Mouse (Mus musculus): ENCODE data around the gene Axl. TPM values are rescaled to one million over a fixed set of nuclear protein-coding genes. Genes with fewer than 3 reads are reported as not detected.
A peak's percentile ranks its signal among the peaks of the same experiment; 100 is the strongest.

The Axl gene
- polyA plus RNA-seq, 1 experiment from 2014 or later = 20.2 TPM

DNA sequence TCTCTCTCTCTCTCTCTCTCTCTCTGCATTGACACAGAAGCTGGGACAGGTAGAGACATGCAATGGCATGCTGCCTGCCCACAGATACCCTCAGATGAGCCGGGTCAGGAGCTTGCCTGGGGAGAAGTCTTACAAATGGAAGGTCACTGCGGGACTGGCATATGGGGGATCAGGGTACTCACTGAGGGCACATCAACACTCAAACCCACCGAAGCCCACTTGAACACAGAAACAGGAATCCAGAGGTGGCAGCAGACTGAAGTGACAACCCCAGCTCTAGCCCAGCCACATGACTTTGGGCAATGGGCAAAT, 580 bp upstream of the Axl start:
- WGBS = 30% methylated on average over 3 of the region's 3 CpGs
- no peaks in the 10 kb centered on the region for H3K9me3 ChIP-seq
- H3K27me3 ChIP-seq (replicated peaks) = no peaks in the 10 kb centered on the region; the same call in 1 of the 2 replicates
- H3K36me3 ChIP-seq (replicated peaks) = no peaks in the 10 kb centered on the region
- no peak; the same call in 1 of the 2 replicates for ATAC-seq (replicated peaks)
- H3K27ac ChIP-seq = no peak overlapping the region
- H3K4me2 ChIP-seq = peak overlapping the region; percentile 67; the same call in 1 of the 2 replicates
- H3K9ac ChIP-seq = no peak overlapping the region
- H3K4me1 ChIP-seq = peaks cover 10% of the 10 kb centered on the region
- H3K4me3 ChIP-seq = no peak overlapping the region

DNA sequence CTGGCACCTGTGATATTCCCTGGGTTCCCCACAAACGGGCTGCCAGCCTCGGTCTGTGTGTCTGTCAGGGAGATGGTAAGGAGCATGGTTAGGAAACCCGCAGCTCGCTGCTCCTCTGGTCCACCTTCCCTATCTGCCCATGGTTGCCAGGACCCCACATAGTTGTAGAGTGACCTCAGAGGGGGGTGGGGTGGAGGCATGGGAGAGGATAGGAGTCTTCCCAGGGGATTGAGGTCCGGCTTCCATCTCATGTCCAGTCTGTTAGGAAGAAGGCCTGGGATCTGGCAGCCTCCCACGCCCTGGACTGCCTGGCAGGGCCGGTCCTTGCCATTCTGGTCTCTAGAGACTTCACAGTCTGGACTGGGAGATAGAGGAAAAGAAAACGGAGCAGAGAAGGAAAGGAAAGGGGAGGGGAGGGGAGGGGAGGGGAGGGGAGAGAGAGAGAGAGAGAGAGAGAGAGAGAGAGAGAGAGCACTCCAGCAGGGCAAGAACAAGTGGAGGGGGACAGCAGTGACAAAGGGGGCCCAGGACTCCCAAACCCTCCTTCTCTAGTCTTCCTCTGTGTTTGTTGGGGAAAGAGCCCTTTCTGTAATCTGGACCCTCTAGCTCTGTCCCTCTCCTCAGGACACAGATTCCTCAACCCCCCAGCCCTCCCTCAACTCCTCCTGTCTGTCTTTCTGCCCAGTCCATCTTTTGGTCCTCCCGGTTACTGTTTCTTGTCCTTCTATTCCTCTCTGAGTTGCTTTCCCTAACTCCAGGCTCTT, 867 bp downstream of the Axl start:
- ATAC-seq (replicated peaks) = peak; percentile 25
- Histone ChIP-seq H3K4me1 (peaks cover 10% of the 10 kb centered on the region), H3K27me3 (replicated peaks) (no peaks in the 10 kb centered on the region; the same call in 1 of the 2 replicates), H3K27ac (no peak overlapping the region), H3K9me3 (no peaks in the 10 kb centered on the region), H3K9ac (peak overlapping the region; percentile 30; the same call in 1 of the 2 replicates), H3K36me3 (replicated peaks) (no peaks in the 10 kb centered on the region), H3K4me2 (peak overlapping the region; percentile 67), H3K4me3 (peak overlapping the region; percentile 37)
- WGBS = 26% methylated on average over 8 of the region's 9 CpGs

DNA sequence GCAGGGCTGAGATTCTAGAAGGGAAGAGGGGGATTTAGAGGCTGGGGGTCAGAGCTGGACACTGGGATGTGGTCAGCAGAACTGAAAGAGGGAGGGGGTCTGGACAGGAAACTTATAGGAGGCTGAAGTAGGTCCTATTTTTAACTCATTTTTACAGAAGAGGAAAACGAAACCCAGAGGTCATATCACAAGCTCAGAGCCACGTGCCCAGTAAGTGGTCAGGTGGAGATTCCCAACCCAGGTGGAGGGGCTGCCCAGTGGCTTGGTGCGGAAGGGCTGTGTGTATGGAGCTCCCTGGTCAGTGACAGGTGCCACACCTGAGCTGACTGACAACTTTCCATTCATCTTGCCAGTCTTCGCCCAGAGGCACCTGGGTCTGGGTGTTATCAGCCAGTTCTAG, 1.5 kb downstream of the Axl start:
- no peak overlapping the region for H3K27ac ChIP-seq
- no peak for ATAC-seq (replicated peaks)
- no peaks in the 10 kb centered on the region for H3K9me3 ChIP-seq
- H3K4me1 ChIP-seq = peaks cover 12% of the 10 kb centered on the region
- 0 out of 2 replicates have a peak overlapping the region, but pooled peaks have one; percentile 67 for H3K4me2 ChIP-seq
- no peaks in the 10 kb centered on the region; the same call in 1 of the 2 replicates for H3K27me3 ChIP-seq (replicated peaks)
- H3K4me3 ChIP-seq = no peak overlapping the region
- 79% methylated on average over 4 of the region's 4 CpGs for WGBS
- H3K36me3 ChIP-seq (replicated peaks) = no peaks in the 10 kb centered on the region
- H3K9ac ChIP-seq = no peak overlapping the region

DNA sequence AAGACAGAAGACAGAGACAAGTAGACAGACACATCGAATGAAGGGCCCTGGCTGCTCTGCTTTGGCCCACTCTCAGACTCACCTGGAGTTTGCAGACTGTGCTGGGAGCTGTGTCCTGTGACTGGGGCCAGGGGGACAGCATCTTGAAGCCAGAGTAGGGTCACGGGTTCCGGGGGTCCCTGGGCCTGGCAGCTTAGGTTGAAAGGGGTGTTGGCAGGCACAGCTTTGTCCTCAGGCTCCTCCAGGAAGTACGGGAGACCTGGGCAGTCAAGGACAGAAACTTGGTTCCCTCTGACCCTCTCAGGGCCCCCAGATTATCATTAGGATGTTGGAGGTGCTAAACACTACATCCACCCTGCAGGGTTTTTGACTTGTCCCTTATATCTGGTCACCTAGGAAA, 2.8 kb downstream of the Axl start:
- peaks cover 18% of the 10 kb centered on the region for H3K4me1 ChIP-seq
- no peaks in the 10 kb centered on the region for H3K9me3 ChIP-seq
- no peaks in the 10 kb centered on the region; the same call in 1 of the 2 replicates for H3K27me3 ChIP-seq (replicated peaks)
- no peak overlapping the region for H3K9ac ChIP-seq
- WGBS = 79% methylated on average over 4 of the region's 4 CpGs
- no peak overlapping the region for H3K27ac ChIP-seq
- no peak overlapping the region for H3K4me3 ChIP-seq
- no peak for ATAC-seq (replicated peaks)
- H3K36me3 ChIP-seq (replicated peaks) = no peaks in the 10 kb centered on the region
- no peak overlapping the region for H3K4me2 ChIP-seq

DNA sequence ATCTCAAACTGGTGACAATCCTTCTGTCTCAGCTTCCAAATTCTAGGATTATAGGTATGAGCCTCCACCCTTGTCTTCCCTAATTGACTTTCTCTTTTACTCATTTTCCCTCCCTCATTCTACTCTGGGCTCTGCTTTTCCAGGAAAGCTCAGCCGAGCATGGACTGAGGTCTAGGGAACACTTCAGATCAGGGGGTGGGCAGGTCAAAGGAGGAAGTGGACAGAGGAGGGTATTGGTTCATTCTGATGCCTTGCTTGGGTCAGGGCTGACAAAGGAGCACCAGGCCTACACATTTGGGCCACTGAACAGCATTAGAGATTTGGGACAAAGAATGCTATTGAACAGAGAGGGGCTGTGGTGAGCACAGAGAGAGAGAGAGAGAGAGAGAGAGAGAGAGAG, 3.7 kb downstream of the Axl start:
- H3K4me1 ChIP-seq = peaks cover 18% of the 10 kb centered on the region
- no peak overlapping the region for H3K9ac ChIP-seq
- H3K36me3 ChIP-seq (replicated peaks) = no peaks in the 10 kb centered on the region
- no peak for ATAC-seq (replicated peaks)
- H3K9me3 ChIP-seq = no peaks in the 10 kb centered on the region
- no peaks in the 10 kb centered on the region; the same call in 1 of the 2 replicates for H3K27me3 ChIP-seq (replicated peaks)
- 31% methylated on average over 1 of the region's 1 CpGs for WGBS
- H3K4me3 ChIP-seq = no peak overlapping the region
- H3K4me2 ChIP-seq = no peak overlapping the region
- H3K27ac ChIP-seq = no peak overlapping the region

DNA sequence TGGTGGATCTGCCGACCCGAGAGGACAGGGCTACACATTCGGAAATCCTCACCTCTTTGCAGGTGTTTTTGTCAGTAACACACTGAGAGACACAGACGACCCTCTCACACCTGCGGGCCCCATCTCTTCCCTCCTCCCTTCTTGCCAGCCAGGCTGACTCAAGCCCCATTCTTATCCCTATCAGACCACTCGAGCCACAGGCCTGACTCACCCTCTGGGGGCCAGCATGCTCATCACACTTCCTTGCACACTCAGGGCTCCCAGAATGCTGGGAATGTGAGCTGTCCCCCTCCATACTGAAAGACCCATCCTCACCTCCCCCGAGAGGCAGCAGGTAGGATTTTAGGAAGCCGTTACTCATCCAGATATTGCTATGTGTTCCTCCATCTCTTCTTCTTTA, 4.8 kb downstream of the Axl start:
- Histone ChIP-seq H3K27me3 (replicated peaks) (no peaks in the 10 kb centered on the region; the same call in 1 of the 2 replicates), H3K4me2 (no peak overlapping the region), H3K36me3 (replicated peaks) (no peaks in the 10 kb centered on the region), H3K9ac (no peak overlapping the region), H3K4me1 (peaks cover 18% of the 10 kb centered on the region), H3K27ac (no peak overlapping the region), H3K4me3 (no peak overlapping the region), H3K9me3 (no peaks in the 10 kb centered on the region)
- 78% methylated on average over 8 of the region's 8 CpGs for WGBS
- ATAC-seq (replicated peaks) = no peak

DNA sequence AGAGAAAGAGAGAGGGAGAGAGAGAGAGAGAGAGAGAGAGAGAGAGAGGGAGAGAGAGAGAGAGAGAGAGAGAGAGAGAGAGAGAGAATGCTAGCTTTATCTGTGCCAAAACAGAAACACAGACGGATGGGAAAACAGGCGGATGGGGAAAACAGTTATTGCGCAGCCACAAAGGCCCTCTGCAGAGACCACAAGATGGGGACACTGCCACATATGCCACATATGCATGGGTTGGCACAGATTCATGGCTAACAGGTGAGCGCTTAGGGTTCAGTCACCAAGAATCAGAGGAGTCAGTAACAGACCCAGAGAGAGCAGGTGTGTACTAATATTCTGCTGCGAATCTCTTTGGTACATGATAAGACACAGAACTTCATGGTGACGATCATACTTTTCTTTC, 5.8 kb downstream of the Axl start:
- 83% methylated on average over 6 of the region's 6 CpGs for WGBS
- H3K9ac ChIP-seq = no peak overlapping the region
- no peaks in the 10 kb centered on the region for H3K36me3 ChIP-seq (replicated peaks)
- no peak overlapping the region for H3K4me2 ChIP-seq
- no peaks in the 10 kb centered on the region for H3K9me3 ChIP-seq
- no peaks in the 10 kb centered on the region; the same call in 1 of the 2 replicates for H3K27me3 ChIP-seq (replicated peaks)
- H3K27ac ChIP-seq = no peak overlapping the region
- no peak overlapping the region for H3K4me3 ChIP-seq
- ATAC-seq (replicated peaks) = no peak
- H3K4me1 ChIP-seq = peaks cover 8% of the 10 kb centered on the region

DNA sequence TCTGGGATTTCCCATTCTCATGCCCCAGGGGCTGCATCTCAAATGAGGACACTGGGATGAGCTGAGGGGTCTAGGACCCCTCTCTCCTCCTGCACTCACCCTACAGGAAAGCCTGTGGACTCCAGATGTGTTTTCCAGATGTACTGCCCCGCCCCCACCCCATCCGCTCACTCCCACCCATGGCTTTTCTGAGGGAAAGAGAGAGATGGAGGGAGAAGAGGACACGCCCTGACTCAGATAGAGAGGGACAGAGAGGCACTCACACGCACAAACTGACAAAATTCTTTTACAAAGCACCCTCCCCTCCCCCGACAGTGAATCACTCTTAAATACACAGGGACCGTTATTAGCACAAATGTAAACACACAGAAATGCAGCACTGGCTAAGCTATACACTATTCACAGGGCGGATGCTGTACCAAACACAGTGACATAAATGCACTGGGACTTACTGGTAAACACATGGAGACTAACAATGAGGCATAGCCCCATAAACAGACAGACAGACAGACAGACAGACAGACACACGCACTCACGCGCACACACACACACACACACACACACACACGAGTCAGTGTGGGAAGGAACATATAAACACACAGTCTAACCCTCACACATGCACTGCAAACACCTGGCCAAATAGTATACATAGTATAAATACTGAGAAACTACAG, 6.4 kb downstream of the Axl start:
- Histone ChIP-seq H3K4me3 (peak overlapping the region; percentile 32), H3K4me1 (peaks cover 8% of the 10 kb centered on the region), H3K4me2 (peak overlapping the region; percentile 72), H3K9me3 (no peaks in the 10 kb centered on the region), H3K27me3 (replicated peaks) (no peaks in the 10 kb centered on the region), H3K36me3 (replicated peaks) (no peaks in the 10 kb centered on the region), H3K9ac (peak overlapping the region; percentile 41), H3K27ac (no peak overlapping the region)
- peak; percentile 76 for ATAC-seq (replicated peaks)
- 54% methylated on average over 11 of the region's 11 CpGs for WGBS

DNA sequence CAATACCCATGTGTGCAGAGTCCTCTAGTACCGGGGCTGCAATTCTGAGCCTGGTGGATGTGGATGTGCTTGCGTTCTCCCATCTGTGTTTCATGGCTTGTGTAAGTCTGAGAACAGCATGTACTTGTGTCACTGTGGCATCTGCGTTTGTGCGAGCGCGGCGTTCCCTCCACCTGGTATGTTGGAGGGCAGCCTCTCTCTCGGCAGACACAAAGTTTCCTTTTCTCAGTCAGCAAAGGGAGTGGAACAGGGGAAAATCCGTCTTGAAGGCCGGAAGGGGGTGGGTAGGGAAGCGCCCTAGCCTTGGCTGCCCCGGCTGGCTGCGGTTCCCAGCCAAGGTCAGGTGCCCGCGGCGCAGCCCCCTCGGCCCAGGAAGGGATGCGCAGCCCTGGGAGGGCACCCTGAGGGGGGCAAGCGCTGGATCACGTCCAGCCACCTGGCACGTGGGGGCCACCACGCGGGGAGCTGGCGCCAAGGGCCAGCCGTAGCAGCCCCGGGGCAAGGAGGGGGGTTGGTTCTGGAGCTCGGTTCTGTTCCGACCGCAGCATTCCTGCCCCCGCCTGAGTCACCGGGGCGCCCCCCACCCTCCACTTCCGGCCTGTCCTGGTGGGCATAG, 7.1 kb downstream of the Axl start:
- H3K4me1 ChIP-seq = peaks cover 8% of the 10 kb centered on the region
- no peaks in the 10 kb centered on the region for H3K36me3 ChIP-seq (replicated peaks)
- H3K4me3 ChIP-seq = peak overlapping the region; percentile 32
- no peaks in the 10 kb centered on the region for H3K9me3 ChIP-seq
- 12% methylated on average over 32 of the region's 33 CpGs for WGBS
- no peak overlapping the region for H3K27ac ChIP-seq
- H3K27me3 ChIP-seq (replicated peaks) = no peaks in the 10 kb centered on the region
- peak; percentile 65 for ATAC-seq (replicated peaks)
- peak overlapping the region; percentile 41 for H3K9ac ChIP-seq
- H3K4me2 ChIP-seq = peak overlapping the region; percentile 72

DNA sequence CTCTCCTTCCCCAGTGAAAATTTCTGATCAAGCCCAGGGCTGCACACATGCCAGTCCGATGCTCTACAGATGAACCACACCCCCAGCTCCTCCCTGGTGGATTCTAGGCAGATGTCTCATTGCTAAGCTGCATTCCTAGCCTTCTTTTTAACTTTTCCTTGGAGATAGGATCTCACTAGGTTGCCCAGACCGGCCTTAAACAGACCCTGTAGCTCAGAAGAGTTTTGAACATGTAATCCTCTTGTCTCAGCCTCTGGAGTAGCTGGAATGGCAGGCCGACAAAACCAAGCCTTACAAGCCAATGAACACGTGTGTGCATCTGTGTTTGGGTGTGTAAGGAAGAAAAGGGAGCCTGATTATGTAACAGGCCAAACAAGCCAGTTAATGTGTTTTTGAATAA, 7.8 kb downstream of the Axl start:
- ATAC-seq (replicated peaks) = no peak
- Histone ChIP-seq H3K9me3 (no peaks in the 10 kb centered on the region), H3K4me2 (no peak overlapping the region), H3K9ac (no peak overlapping the region), H3K4me3 (no peak overlapping the region), H3K4me1 (peaks cover 8% of the 10 kb centered on the region), H3K36me3 (replicated peaks) (no peaks in the 10 kb centered on the region), H3K27ac (no peak overlapping the region), H3K27me3 (replicated peaks) (no peaks in the 10 kb centered on the region)
- WGBS = 29% methylated on average over 4 of the region's 4 CpGs

DNA sequence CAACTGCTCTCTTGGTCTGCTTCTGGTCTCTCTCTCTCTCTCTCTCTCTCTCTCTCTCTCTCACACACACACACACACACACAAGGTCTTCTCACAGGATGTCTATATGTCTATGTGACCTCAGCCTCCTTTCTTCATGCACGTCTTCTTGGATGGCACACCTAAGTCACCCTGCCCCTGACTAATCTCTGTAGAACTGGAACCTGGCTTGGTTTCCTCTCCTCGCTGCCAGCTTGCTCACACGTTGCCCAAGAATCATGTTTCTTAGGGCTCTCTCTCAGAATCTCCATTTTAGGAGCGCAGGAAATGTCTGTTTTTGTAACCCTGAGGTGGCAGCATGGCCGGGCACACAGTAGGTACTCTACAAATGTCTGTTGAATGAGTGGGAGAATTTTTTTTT, 8.5 kb downstream of the Axl start:
- no peak overlapping the region for H3K4me2 ChIP-seq

DNA sequence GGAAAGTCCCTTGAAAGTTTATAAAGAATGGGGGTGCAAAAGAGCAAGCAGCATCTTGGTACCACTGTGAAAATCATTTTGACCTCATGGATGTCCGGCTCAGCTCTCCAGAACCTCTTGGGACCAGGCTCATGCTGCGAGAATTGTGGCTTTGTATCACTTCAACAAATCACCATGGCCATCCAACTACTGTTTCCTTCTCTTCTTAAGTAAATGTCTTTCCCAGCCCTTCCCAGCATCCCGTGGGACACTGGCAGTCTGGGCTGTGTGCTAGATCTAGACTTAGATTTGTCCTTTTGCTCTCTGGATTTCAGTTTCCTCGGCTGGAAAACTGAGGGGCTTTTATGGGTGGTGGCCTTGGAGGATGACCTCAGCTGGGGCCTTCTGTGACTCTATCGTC, 20.3 kb downstream of the Axl start:
- H3K4me3 ChIP-seq = no peak overlapping the region
- no peak overlapping the region for H3K27ac ChIP-seq
- H3K36me3 ChIP-seq (replicated peaks) = no peaks in the 10 kb centered on the region
- WGBS = 89% methylated on average over 5 of the region's 5 CpGs
- H3K9me3 ChIP-seq = no peaks in the 10 kb centered on the region
- no peak overlapping the region for H3K4me2 ChIP-seq
- H3K9ac ChIP-seq = no peak overlapping the region
- H3K27me3 ChIP-seq (replicated peaks) = no peaks in the 10 kb centered on the region
- no peak for ATAC-seq (replicated peaks)
- no peaks in the 10 kb centered on the region for H3K4me1 ChIP-seq

More for the DNA sequence above, 8.5 kb downstream of the Axl start:
- no peaks in the 10 kb centered on the region for H3K27me3 ChIP-seq (replicated peaks)
- H3K9ac ChIP-seq = no peak overlapping the region
- no peak for ATAC-seq (replicated peaks)
- 88% methylated on average over 5 of the region's 5 CpGs for WGBS
- H3K4me1 ChIP-seq = peaks cover 8% of the 10 kb centered on the region
- no peak overlapping the region for H3K27ac ChIP-seq
- H3K36me3 ChIP-seq (replicated peaks) = no peaks in the 10 kb centered on the region
- no peak overlapping the region for H3K4me3 ChIP-seq
- no peaks in the 10 kb centered on the region for H3K9me3 ChIP-seq

Measured in midbrain, embryonic 15.5 days (tissue).